Mouse (Mus musculus): ENCODE measurements around the gene Mapkbp1. TPM values are rescaled to one million over a fixed set of nuclear protein-coding genes. Genes with fewer than 3 reads are reported as not detected.

The Mapkbp1 gene
- total RNA-seq, 1 experiment from 2014 or later, result 23.0 TPM

- DNase-seq, result no peak
These were observed 36.2 kb downstream of the Mapkbp1 start for GRCm38 (mm10) chr2:120008672-120009071.

- peak; percentile 57 for DNase-seq
These were observed 39.1 kb downstream of the Mapkbp1 start for GRCm38 (mm10) chr2:120011462-120012200.

DNA sequence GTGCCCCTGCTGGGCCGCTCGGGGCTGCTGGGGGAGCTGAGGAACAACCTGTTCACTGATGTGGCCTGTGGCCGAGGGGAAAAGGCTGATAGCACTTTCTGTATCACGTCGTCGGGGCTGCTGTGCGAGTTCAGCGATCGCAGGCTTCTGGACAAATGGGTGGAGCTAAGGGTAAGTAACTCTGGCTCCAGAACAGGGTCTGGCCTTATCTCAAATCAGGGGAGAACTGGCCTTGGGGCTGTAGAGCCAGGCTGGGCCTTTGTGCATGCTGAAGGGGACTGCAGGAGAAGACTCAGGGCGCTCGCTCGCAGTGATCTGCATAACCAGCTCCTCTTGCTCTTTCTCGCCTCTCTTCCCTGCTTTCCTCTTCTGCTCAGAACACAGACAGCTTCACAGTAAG, 40.4 kb downstream of the Mapkbp1 start:
- DNase-seq, result no peak

- no peak for DNase-seq
These were observed 41.5 kb downstream of the Mapkbp1 start for GRCm38 (mm10) chr2:120013831-120014486.

GRCm38 (mm10) chr2:120015882-120016281, 43.4 kb downstream of the Mapkbp1 start:
- DNase-seq, result no peak

DNA sequence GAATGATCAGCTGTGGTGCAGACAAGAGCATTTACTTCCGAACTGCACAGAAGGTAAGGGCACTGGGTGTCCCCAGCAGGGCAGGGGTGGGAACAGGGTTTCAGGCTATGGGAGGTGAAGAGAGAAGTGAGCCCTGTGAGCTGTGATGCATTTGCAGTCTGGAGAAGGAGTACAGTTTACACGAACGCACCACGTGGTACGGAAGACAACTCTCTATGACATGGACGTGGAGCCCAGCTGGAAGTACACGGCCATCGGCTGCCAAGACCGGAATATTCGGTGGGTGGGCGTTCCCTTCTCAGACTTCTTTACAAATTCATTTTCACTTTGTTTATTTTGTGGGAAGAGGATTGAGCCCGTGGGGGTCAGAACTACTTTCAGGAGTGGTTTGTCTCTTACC, 45.1 kb downstream of the Mapkbp1 start:
- DNase-seq, result no peak

DNA sequence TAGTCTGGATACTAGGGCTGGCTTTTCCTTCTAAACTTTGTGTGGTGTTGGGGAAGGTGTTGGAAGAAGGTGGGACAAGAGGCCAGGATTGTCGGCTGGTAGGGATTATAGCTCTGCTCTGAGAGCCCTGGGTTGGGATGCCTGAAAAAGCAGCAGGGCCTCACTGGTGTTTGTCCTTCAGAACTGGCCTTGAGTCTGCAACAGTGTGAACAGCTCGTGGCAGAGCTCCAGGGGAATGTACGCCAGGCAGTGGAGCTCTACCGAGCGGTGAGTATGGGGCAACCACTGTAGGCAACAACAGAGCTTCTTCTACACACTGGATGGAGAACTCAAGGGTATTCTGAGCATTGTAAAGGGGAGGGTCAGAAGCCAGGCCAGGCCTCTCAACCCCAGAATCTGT, 51.8 kb downstream of the Mapkbp1 start:
- DNase-seq, result peak; percentile 86

DNA sequence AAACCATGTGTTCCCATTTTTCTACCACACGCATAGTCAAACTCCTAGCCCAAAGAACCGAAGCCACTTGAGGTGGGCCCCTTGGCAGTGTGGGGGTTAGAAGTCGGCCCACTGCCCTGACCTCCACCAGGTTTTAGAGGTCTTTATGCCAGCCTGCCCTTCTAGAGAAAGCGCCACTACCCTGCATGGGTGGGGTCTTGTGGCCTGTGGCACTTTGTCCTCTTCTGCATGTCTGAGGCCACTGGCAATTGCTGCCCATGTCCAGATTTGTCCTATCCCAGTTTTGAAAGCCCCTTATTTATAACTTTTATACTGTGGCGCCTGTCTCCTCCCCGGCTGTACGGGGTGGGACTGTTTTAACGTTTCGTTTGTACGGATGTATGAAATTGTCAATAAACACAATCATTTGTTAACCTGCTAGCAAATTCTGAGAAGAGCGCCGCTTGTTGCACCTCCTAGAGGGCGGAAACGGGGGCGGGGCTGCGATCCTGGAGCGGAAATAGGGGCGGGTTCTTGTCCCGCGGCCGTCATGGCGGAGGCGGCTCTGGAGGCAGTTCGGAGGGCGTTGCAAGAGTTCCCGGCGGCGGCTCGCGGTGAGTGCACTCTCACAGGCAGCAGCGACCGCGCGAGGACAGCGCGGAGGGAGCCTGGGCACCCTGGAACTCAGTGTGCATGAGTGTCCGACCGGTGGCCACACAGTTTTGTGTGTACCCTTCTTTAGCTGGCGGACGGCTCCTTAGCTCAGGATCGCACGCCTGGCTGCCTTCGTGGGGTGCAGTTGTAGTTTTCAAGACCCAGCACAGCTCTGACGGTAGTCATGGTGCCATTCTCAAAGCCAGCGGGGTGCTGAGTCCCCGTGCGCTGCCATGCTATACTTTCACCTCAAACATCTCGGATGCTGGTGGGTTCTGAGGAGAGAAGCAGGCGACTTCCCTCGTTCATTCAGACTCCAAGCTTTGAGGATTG, 54.8 kb downstream of the Mapkbp1 start, which contains the start of the genes Jmjd7 and Gm28042:
TSS of gene Jmjd7 (plus strand) at position 500 of the 966 bp plus-strand sequence.
TSS of gene Gm28042 (plus strand) at position 510 of the 966 bp plus-strand sequence.
- DNase-seq, result peak; percentile 95

DNA sequence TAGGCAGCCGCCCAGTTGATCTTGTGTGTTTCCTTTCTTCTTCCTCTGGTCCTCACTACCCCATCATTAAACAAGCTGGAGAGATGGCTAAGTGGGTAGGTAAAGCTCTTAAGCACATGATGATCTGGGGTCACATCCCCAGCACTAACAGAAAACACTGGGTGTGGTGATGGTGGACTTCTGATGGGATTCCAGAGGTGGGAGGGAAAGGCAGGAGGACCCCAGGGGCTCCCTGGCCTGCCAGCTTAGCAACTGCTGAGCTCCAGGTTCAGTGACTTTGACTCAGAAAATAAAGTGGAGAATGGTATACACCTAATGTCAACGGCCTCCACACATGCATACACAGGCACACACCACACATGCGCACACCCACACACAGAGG, 55.4 kb downstream of the Mapkbp1 start:
- no peak for DNase-seq

GRCm38 (mm10) chr2:120030380-120030779, 57.9 kb downstream of the Mapkbp1 start:
- no peak for DNase-seq

DNA sequence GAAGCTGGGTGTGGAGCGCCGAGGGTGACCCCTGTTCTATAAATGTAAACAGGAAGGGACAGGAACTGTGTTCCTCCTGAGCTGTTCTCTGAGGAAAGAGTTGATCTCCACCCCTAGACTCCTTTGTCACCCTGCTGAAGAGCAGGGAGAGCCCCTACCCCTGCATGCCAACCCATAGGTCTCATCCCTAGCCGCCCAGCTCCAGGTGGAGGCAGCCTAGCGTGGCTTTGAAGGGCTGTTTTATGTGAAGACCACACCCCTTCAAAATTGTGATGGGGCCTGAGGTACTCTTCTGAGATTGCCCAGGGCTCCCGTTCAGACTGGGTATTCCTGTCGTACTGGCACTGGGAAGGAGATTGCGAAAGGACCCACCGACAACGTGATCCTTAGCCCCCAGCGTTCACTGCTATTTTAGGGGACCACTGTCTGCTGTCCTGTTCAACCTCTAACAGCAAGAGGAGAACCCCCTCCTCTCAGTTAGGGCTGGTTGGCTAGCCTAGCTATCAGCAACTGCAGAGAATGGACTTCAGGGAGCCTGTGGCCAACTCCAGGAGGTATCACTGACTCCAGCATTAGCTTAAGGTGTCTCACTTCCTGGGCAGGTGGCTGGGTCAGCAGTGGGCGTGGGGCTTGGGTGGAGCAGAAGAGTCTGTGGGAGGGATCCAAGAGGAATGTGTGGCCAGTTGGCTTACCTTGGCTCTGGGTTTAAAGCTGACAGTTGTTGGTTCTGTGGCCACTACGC, 60.4 kb downstream of the Mapkbp1 start, which contains the start of gene Pla2g4b:
TSS of gene Pla2g4b (plus strand) at position 692 of the 742 bp plus-strand sequence.
- DNase-seq, result no peak

GRCm38 (mm10) chr2:120033726-120034125, 61.2 kb downstream of the Mapkbp1 start:
- no peak for DNase-seq

DNA sequence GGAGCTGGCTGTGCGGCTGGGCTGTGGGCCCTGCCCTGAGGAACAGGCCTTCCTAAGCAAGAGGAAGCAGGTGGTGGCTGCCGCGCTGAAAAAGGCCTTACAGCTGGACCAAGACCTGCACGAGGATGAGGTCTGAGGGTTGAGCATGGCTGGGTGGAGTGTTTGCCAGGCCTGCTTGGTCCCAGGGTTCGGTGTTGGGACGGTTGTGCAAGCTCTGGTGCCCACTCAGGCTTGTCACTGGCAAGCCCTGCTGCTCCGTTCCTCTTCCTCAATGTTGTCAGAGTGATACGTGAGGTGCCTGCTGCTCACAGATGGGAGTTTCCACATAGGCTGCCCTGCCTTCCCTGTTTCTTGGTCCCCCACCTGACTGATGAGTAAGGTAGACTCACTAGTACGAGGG, 65.2 kb downstream of the Mapkbp1 start:
- no peak for DNase-seq

- DNase-seq, result no peak
These were observed 68.5 kb downstream of the Mapkbp1 start for GRCm38 (mm10) chr2:120040991-120041390.

GRCm38 (mm10) chr2:120044101-120044603, 71.7 kb downstream of the Mapkbp1 start:
- no peak for DNase-seq

- DNase-seq, result no peak
These were observed 72.2 kb downstream of the Mapkbp1 start for GRCm38 (mm10) chr2:120044676-120045075.

DNA sequence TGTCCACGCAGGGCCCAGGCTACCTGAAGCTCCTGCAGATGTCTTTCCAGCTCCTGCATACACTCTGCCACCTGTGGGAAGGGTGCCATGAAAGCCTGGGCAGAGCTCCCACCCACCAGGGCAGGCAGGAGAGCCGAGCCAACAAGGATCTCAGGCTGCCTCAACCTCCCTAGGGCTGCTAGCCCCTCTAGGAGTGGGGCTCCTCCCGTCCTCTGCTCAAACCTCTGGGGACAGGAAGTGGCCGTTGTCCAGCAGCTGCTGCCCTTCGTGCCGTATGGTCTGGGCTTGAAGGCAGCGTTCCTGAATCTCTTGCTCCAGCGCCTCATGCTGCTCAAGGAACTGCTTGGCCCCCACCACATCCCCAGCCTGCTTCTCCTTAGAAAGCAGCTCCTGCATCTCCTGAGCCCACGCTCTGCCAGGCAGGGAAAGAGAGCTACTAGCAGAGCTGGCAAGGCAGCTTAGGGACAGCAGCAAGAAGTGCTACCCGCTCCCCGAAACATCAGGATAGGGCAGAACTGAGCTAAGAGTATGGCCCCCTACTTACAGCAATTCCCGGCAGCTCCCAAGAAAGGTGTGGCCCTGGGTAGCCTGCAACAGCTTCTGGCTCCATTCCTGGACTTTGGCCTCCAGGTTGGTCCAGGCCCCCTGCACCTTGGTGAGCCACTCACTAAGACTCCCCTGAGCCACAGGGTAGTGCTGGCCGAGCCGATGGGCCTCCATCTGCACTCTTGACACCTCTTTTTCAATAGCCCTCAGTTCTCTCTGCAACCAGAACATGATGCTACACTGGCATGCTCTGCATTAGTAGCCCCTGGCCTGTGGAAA, 74.2 kb downstream of the Mapkbp1 start:
- no peak for DNase-seq

GRCm38 (mm10) chr2:120048173-120048572, 75.7 kb downstream of the Mapkbp1 start:
- no peak for DNase-seq

GRCm38 (mm10) chr2:120049632-120050274, 77.3 kb downstream of the Mapkbp1 start:
- peak; percentile 59 for DNase-seq

- no peak for DNase-seq
These were observed 78.9 kb downstream of the Mapkbp1 start for GRCm38 (mm10) chr2:120051405-120051804.
